Mouse (Mus musculus): Measurements from ENCODE around the gene Bdkrb2.

The Bdkrb2 gene

GRCm38 (mm10) chr12:105593471-105593870 lies 30.4 kb downstream of the Bdkrb2 start:
- DNase-seq, result no peak

- DNase-seq, result no peak
These were observed 34.1 kb downstream of the Bdkrb2 start for GRCm38 (mm10) chr12:105597135-105597534.

- no peak for DNase-seq
These were observed 35.5 kb downstream of the Bdkrb2 start for GRCm38 (mm10) chr12:105598503-105598902.

DNA sequence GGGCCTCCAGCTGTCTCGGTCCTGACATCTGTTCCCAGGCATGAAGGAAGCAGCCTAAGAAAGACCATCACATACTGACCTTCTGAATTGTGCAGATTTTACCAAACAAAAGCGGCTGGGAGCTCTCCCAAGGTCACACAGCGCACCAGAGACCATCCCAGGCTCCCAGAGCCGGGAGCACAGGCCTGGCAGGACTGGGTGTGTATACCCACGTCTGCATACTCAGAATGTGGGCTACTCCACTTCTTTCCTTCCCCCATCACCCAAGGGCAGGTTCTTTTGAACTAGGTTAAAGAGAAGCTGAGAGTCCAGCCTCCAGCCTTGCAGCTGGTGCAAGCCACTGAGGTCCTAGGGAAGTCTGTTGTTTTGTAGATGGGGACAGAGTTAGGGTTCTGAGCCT lies 36.1 kb downstream of the Bdkrb2 start:
- DNase-seq, result no peak

DNA sequence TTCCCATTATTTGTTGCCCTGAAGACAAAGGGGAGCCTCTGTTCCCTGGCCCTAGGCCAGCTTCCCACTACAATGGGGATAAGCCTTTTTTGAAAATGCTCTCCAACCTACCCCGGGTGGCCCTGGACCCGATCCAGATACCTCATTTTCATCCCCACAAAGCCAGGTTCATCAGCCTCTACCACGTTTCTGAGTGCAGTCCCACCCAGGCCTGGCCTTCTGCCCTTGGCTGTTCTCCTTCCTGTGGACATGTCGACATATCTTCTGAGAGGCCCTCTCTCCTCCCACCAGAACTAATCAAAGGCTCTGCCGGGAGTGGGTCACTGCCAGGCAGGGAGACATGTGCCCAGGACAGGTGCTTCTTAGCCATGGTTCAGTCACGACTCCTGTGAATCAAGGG lies 38.6 kb downstream of the Bdkrb2 start:
- no peak for DNase-seq

DNA sequence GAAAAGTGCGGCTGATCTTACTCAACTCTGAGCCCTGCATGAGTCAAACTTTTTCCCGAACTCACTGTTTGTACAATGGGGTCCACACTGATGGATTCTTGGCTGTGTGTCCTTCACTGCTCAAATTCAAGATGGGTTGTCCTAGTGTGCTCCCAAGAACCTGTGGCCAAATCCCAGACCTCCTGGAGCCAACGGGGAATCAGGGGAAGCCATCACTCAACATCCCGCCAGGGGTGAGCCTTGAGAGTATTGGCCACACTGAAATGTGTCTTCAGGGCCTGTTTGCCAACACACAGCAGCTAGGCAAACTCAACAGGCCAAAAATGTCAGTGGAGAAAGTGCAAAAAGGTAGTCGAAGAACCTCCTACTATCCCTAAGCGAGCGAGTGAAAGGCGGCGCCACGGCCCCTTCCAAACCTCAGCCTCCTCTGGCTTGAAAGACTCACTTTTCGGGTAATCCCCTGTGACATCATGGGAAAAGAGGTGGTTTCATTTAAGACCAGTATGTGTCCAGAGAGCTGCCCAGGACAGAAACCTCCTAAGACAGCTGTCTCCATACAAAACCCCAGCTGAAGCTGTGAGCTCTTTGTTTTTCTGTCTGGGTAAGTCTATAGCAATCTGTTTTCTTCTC lies 39.7 kb downstream of the Bdkrb2 start, which contains the start of gene Bdkrb1:
Gene Bdkrb1, plus strand, starts transcription at position 505 of the 630 bp plus-strand sequence.
- DNase-seq, result no peak

- DNase-seq, result no peak
These were observed 40.9 kb downstream of the Bdkrb2 start for GRCm38 (mm10) chr12:105603904-105604303.

- no peak for DNase-seq
These were observed 42.2 kb downstream of the Bdkrb2 start for GRCm38 (mm10) chr12:105605212-105605611.

- no peak for DNase-seq
These were observed 43.9 kb downstream of the Bdkrb2 start for GRCm38 (mm10) chr12:105606881-105607280.

DNA sequence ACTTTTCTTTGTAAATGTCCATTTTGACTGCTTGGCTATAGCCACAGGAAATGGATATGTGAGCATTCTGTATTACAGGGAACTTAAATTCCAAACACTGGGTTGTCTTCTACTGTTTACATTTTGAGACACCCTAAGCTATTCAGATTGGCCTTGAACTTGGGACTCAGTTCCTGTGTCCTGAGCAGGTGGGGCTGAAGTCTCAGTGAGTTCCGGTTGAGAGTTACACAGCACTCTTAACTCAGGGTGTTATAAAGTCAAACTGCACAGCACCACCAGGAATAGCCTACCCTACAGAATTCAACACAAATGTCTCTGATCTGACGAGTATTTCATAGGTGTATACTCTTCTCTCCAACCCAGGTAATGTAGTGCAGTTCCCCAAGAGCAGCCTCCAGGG lies 48.0 kb downstream of the Bdkrb2 start:
- no peak for DNase-seq

GRCm38 (mm10) chr12:105611748-105612147 lies 48.7 kb downstream of the Bdkrb2 start:
- peak; percentile 55 for DNase-seq

DNA sequence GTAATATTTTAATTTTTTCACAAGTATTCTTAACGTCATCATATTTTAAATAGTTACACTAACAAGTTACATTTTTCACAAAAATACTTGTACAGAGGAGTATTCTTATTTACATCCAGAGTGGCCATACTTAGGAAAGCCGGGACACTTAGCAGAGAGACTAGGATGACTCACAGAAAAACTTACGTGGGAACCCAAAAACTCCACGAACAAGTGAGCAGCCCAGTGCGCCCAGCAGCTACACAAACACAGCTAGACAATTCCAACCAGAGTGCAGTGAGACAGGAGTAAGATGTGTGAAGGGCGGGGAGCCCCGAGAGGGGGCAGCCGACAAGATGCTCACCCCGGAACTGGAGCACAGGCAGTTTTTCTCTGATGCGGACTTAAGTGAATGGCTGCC lies 50.5 kb downstream of the Bdkrb2 start:
- DNase-seq, result no peak

- DNase-seq, result no peak
These were observed 59.0 kb downstream of the Bdkrb2 start for GRCm38 (mm10) chr12:105622048-105622447.

DNA sequence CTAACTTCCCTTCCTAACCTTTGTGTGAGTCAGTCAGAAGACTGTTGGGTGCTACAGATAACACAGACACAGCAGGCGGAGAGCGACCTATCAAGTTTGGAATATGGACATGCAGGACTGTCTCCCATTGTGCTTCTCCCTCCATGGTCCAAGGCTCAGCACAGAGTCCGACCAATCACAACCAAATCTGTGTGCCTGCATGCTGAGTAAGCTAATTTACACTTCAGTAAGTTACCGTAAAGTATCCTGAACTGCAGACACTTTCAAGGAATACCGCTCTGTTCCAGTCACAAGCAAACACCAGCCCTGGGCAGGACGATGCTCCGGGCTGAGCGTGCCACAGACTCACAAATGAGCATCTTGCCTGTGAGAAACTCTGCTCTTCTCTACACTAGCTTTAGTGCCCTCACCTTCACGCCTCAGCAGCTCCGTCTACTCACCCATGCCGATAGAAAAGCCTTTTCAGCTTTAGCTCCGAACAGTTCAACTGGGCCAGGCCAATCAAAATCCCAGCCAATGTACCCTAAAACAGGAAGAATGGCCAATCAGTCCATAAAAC lies 60.0 kb downstream of the Bdkrb2 start:
- DNase-seq, result no peak

- no peak for DNase-seq
These were observed 62.8 kb downstream of the Bdkrb2 start for GRCm38 (mm10) chr12:105625798-105626197.

DNA sequence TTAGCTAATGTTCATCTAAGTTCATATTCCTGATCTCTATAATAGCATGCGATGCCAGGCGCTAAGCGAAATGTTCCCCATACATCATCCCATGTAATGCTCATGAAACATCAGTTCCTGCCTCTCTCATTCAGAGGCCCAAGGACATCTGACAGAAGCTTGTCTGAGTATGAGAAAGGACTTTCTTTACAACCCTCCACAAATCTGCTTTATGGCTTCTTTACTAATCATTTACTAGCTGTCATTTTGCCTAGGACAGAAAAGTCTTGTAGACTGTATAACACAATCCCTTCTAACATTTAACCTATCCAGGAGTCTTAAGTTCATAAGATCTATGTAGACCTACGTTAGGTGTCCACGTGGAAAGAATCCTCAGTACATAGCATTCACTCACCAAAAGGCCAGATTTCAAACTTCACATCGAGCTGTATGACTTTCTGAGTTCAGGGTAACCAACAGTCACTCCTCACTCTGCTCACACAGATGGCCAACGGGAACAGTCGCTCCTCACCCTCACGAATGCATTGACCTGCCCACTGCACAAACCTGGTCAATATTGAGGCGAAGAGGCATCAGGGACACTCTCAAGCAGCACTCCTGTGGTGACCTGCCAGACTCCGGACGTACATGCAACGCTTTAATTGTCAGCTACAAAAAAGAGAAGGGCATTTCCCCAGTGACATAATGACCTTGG lies 71.5 kb downstream of the Bdkrb2 start:
- DNase-seq, result no peak

DNA sequence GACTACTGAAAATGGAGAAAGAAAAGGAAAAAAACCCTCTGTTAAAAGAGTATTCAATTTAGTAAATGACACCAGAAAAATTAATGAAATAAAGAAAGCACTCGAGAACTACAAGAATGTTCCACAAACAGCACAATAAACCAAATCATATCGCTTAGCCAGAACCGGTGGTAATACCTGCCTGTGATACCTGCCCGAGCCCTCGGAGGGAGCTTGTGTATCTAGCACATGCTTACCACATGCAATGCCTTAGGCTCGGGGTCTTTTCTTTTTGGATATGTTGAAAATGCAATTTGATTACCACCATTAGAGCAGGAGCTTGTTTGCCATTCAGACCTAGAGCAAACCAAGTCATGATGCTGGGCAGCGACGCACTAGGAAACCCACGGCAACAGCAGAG lies 73.5 kb downstream of the Bdkrb2 start:
- DNase-seq, result no peak

DNA sequence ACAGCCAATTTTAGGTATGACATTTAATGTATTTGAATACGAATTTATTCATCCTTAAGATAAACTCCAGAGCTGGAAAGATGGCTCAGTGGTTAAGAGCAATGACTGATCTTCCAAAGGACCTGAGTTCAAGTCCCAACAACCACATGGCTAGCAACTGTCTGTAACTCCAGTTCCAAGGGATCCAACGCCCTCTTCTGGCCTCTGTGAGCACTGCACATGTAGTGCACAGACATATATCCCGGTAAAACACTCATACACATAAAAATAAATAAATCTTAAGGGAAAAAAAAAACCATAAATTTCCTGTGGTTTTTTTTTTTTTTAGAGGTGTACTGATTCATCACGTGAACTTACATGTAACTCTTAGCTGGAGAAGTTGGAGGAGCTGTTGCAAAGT lies 74.5 kb downstream of the Bdkrb2 start:
- DNase-seq, result no peak

DNA sequence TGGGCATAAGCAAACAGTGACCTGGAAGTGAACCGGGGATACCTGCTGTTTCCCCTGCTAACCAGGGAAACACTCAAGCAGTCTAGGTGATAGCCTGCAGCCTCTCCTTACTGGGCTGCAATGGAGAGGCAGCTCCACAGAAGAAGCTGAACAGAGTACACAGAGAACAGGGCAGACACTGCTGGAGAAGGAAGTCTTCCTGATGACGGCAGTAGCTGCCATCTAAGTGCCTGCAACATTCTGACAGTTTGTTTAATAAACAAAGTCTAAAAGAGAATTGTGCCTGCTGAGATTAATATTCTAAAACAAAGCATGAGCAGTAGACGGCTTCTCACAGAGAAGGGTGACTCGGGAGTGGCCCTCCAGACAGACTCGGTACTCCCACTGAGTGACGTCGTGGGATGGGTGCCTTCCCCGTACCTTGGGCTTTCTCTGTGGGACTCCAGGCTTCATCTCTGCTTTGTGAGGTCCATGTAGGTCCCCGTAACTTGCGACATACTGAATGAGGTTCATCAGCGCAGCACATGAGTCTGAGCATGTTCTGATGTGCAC lies 79.8 kb downstream of the Bdkrb2 start:
- no peak for DNase-seq

Data from kidney, postnatal 14 days (tissue).